Mouse (Mus musculus): ENCODE data around the gene Lnp1. TPM values are rescaled to one million over a fixed set of nuclear protein-coding genes. Genes with fewer than 3 reads are reported as not detected.
"Not testable (repeated sequence)": the region's sequence is repeated elsewhere in the genome, so short reads cannot be mapped to it uniquely, and the experiment has no call there.

The Lnp1 gene
- total RNA-seq (2021) = not detected
- long read RNA-seq, experiment 1 = 0 reads
- long read RNA-seq, experiment 2 = 0 reads

DNA sequence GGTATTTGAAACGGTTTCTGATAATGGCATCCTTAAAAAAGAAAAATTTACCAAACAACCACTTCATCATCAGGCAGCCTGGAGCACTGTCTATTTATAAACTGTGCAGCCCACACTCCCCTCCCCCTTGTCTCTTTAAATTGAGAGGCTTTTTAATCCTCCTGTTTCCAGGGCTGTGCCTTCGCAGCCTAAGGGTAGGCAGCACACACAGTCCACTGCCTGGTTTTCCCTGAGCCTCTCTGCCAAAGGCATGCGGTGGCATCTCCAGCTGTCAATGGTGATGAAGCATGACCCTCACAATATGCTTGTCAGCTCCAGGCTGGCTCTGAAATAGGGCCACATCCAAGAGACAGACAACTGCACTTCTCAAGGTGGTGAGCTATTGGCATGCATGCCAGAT is at the start of gene Lnp1:
Gene Lnp1 (minus strand): TSS at position 39 of the 400 bp plus-strand sequence.
- DNase-seq = no peak

DNA sequence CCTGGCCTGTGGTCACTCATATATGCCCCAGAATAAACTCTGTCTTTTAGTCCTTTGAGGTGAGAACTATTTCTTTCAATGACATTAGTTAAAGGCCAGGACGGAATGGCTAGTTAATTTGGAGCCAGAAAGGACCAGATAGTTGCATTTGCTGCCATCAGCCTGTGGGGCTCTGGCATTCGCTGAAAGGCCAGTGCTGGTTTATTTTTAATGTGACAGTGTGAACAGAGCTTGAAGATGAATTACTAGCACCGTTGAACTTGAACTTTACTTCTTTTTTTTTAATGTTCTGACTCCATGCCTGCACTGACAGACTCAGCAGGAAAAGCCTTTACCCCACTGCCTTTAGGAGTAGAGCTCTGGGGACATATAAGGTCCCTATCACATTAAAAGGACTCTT is 46.8 kb upstream of the Lnp1 start:
- DNase-seq = no peak

DNA sequence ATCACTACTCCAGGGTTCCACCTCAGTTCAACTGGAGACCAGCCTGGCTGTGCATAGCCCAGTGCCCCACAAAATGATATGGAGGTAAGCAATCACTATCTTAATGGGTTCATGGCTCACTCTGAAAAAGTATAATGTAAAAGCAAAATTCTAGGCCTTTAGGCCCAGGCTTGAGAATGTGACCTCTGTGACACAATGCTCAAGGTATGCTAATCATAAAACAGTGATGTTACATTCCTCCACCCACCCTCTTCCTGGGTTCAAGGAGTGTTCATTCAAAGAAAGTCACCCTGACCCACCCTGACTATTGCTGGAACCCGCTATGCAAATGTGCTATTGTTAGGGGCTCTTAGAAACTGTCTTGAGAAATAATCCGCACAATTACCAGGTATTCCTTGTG is 30.4 kb upstream of the Lnp1 start:
- not testable (repeated sequence) for DNase-seq

DNA sequence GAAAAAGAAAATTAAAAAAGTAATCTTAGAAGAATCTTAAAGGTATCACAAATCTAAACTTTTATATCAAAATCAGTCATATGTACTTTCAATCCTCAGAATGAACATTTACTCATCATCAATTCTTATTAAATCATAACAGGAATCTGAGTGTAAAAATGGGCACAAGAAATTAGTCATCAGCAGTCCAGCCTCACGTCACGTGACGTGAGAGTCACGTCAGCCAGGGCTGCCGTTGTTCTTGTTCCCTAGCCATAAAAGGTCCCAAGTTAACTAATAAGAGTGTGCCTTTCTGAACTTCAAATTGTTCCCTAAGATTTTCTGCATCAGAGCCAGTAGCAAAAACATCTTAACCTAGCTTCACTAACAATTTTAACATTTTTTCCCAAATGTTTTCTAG is 21.2 kb upstream of the Lnp1 start:
- no peak for DNase-seq

DNA sequence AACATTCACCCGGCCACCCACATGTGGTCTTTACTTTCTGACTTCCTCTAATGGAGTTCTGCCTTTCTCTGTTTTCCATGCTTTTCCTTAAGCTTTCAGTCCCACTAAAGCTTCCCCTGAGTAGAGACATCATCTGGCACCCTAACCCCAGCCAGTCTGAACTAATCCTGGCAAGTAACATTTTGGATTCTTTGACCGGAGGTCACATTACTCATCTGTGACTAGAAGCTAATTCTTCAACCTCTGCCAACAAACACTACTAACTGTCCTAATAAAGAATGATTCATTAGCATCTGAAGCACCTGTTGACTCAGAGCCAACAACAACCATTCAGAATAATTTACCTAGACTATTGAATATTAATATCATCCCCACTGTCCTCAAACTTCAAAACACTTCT is 14.5 kb upstream of the Lnp1 start:
- no peak for DNase-seq

DNA sequence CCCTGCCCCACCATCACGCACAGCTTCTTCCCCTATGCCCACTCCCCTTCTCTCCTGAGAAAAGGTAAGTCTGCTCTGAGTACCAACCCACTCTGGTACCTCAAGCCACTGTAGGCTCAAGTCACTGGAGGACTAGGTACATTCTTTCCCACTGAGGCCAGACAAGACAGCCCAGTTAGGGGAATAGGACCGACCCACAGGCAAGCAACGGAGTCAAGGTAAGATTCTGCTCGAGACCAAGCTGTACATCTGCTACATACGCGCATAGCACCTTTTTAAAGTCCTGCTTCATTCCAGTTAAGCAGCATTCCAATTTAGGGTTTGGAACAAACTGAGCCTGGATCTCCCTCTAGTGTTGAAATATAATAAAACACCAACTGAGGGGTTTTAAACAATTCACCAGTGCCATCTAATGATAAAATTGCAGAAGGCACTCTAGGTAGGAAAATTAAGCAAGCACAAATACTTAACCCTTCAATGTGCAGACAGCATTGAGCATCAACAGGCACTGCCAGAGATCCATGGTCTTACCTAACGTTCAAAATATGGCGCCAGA is 7.7 kb downstream of the Lnp1 start:
- peak; percentile 9 to 61 for DNase-seq

DNA sequence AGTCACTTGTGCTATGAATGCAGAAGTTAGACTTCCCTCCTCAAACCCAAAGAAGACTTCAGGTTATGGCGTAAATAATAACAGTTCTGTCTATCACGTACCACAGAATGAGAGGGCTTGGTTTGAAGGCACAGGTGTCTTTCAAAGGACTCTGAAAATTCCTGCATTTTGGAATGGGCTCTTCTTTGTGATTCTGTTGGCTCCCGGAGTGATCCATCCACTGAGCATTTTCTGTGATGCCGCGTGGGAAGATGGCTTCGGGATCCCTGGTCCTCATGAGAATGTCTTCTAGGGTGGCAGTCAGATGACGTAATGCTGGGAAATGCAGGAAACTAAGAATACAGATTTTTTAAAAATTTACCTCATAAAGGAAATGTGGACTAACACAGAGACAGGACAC is 10.6 kb downstream of the Lnp1 start:
- DNase-seq = no peak

DNA sequence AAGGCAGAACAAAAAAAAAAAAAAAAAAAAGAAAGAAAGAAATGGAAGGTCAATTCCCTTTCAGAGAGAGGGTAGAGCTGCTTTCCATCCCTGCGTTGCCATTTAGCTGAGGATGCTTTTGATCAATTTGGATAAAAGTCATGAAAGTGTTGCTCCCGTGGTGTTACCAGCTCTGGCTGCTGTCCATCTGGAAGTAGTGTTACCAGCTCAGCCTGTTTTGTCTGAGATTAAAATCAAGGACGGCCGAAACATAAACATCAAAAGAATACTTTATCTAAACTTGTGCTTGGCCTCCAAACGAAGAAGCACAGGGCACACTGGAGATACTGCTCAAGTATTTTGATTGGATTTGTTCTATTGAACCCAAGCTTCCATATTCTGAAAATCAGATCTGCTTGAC is 18.9 kb downstream of the Lnp1 start:
- no peak for DNase-seq

DNA sequence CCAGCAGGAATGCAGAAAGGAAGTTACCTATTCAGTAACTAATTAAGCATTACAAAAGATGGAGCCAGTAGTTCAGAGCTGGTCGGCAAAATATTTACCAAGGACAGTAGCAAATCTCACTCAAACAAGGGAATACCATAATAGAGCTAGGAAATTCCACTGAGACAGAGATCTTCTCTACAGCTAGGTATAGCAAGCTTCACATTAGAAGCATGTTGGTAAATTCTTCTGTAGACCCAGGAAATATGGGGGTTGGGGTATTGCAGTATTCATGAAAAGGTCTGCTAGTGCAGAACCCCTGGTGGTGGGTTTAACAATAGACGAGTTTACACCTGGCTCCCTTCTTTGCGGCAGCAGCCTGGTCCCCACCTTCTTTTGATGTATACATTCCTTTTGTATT is 25.7 kb downstream of the Lnp1 start:
- DNase-seq = not testable (repeated sequence)

DNA sequence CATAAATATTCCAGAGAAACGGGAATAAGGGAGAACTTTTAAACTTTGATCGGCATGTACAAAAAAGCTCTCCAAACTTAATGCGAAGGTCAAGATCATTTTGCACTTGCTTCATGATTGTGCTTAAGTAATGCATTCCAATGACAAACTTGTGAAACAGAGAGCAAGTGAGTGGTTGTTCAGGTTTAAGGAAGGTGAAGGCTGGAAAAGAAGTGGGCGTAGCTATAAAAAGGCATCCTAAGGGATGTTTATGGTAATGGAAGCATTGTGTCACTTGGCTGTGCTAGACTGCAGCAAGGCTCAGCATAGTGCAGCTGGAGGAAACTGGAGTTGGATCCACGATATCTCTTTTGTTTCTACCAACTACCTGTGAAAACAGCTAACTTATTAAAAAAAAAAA is 36.3 kb downstream of the Lnp1 start:
- no peak for DNase-seq

DNA sequence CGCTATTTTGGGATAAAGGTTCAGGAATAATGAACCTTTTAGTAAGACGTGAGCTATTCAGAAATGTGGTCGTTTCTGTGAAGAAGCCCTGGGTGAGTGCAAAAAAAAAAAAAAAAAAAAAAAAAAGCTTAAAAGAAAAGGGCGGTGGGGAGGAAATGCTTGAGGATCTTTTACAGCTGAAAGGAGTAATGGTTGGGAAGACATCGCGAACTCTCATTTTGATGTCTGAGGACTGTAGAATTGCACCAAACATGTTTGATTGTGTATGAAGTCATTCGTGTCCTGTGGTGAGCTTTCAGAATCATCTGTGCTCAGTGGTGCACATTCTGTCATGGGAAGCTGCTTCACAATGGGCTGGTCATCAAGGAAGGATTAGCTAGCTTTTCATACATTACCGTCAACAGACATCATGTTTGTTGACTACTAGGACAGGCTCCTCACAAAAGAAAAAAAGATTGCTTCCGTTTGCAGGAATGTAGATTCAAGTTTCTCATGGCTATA is 41.2 kb downstream of the Lnp1 start:
- DNase-seq = no peak

DNA sequence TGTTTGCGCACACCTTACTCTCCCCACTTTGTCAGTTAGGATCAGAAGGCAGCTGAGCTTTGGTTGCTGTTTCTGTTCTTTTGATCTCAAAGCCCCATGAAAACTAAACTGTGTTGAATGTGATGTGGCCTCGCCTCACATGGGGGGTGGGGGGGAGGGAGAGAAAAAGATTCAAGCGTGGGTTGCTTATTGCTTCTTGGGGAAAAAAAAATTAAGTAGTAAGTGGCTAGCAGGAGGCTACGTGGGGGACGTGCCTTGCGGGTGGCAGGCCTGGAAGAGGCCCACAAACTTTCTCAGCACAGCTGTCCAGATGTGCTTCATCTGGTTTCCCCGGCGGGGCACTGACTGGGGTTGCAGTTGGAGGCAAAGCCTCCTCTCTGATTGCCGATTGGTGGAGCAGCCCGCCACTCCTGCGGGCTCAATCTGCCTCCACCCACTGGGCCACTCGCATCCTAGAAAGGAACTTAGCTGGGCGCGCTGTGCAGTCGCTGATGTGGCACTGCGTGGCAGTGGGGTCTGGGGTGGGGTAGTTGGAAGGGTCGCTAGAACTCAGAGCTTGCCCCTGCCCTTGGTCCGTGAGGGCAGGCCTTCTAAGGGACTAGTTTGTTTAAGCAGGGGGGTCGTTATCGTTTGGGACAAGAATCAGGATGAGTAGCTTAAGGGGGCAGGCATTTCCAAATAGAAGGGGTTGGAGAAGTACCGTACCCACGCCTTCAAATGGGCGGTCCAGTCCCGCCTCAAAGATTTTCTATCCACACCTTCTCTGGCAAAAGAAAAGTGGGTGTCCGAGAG is 41.8 kb downstream of the Lnp1 start, which contains the start of gene Tmem45a:
Gene Tmem45a (minus strand): TSS at position 343 of the 792 bp plus-strand sequence.
- peak; percentile 91 to 92 for DNase-seq

DNA sequence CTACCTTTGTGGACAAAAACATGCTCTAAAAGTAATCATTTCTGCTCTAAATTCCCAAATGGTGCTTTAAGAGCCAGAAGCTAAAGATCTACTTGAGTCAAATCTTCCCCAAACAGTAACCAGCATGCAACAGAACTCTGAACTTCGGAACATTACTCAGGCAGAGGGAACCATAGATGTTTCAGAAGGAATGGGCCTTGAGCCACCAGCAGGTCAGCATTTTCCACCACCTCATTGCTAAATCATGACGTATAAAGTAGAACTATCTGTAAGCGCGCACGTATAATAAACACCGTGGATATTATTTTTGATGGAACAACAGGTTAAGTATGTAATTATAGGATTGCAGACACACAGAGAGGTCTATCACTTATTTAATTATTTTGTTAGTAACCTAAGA is 43.0 kb downstream of the Lnp1 start:
- no peak for DNase-seq

DNA sequence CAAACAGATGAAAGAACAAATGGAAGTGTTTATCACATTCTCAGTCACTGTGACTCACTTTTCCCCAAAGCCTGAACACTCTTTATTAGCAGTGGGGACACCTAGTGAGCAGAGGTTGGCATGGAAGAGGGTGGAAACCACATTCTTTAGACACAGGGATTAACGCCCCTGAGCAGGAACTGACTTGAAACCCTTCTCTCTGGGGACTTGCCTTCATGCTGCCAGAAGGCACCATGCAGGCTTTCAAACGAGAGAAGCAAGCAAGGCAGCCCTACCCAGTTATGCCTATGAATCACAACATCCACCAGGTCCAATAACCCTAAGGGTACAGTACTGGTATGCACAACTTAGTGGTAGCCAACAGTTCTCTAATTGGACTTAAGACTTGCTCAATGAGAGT is 54.5 kb downstream of the Lnp1 start:
- no peak for DNase-seq

DNA sequence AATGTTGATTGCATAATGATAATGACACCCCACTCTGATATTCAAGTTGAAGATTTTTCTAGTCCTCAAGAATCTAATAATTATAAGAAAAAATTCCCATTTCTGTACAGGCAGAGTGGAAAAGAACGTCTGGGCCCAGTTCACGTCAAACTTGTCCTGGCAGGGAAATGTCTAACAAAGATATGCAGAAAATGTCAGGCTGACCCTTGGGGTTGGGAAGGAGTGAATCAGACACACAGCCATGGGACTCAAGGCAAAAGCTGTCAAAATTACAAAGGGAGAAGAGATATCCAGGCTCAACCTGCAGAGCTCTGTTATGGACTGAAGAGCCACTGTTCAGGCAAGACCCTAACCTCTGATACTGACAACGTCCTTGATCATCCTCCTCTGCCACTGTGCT is 57.4 kb downstream of the Lnp1 start:
- DNase-seq = no peak

DNA sequence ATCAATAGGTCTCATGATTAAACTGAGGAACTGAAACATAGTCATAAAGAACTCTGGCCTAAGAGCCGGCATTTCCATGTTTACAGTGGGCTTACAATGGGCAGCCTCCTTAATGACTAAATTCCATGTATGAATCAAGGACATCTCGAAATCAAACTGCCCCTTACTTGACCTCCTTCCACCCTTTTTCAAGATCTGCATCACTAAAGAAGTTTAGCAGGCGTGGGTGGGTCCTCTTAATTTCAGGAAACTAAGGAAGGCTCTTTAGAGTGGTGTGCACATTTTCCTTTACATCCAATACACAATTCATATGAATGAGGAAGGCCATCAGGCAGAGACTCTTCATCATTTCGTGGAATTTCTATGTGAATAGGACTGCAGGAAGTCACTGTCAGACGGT is 59.5 kb downstream of the Lnp1 start:
- DNase-seq = no peak

DNA sequence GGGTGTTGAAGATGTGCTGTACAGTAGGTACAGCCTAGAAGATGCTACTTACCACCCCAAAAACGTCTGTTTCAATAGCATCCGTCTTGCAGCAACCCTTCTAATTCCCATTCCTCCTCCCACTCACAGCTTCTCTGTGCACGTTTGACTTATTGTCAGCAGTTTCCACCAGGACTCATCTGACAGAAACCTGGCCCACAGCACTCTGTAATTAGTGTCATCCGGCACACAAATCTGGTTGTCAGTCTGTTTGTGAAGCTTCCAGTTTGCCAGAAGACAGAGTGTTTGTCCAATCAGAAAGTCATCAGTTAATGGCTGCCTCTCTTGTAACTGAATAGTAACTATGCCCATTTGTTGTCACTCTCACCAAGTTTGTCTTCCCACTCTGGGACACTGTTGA is 60.3 kb downstream of the Lnp1 start:
- no peak for DNase-seq

Other genes with a start within 250 kb of the Lnp1 start
- gene Tfg, start 210.6 kb downstream of the Lnp1 start, total RNA-seq (2021) = 10 to 100 TPM; 40.4 to 45.4 TPM
- gene Adgrg7, start 132.2 kb downstream of the Lnp1 start, total RNA-seq (2021) = not detected
- 1 to 10 TPM; 2.9 to 4.8 TPM for gene Tmem45a, start 41.9 kb downstream of the Lnp1 start, total RNA-seq (2021)
- not detected for gene Tmem45a2, start 143.3 kb upstream of the Lnp1 start, total RNA-seq (2021)
- gene Tomm70a, start 193.6 kb upstream of the Lnp1 start, total RNA-seq (2021) = 10 to 100 TPM; 41.7 to 45.8 TPM
- gene Nit2, start 239.3 kb upstream of the Lnp1 start, total RNA-seq (2021) = 10 to 100 TPM; 29.3 to 32.5 TPM